Mouse (Mus musculus) heart, adult 2 months (tissue): ENCODE results near the gene Wipf3.

Experiments used
- CTCF ChIP-seq: fragments of 200-600 bp; IDR thresholded peaks from 2 replicates; pipeline ENCODE4 v1.8.1; 2022; ENCODE audit warnings: antibody characterized with exemption, mild to moderate bottlenecking, moderate library complexity
- POLR2A ChIP-seq: fragments of 200-500 bp; IDR thresholded peaks from 2 replicates; pipeline ENCODE4 v1.6.1; 2011; ENCODE audit warnings: mild to moderate bottlenecking, low read depth, low read length, control low read depth; ENCODE audit not compliant: insufficient read depth

GRCm38 (mm10) chr6:54428850-54429446, 455 bp upstream of the Wipf3 start:
- no peak for TF ChIP-seq CTCF
- no peak for TF ChIP-seq POLR2A
